Mouse (Mus musculus) kidney, adult 8-10 months (tissue): Measurements from ENCODE around the gene Gm1123.

Experiments
- DNase-seq, 2 experiments: peaks; one replicate each; pipeline ENCODE4 v3.0.0; 2022

Gm1123 gene

GRCm38 (mm10) chr9:99035575-99035974, at the start of gene Gm1123:
Gm1123 (minus strand) TSS chr9:99035715.
- DNase-seq = no peak

- DNase-seq = no peak
These were observed 46.2 kb upstream of the Gm1123 start for GRCm38 (mm10) chr9:99081718-99082117.

- no peak for DNase-seq
These were observed 45.8 kb upstream of the Gm1123 start for GRCm38 (mm10) chr9:99081308-99081707.

DNA sequence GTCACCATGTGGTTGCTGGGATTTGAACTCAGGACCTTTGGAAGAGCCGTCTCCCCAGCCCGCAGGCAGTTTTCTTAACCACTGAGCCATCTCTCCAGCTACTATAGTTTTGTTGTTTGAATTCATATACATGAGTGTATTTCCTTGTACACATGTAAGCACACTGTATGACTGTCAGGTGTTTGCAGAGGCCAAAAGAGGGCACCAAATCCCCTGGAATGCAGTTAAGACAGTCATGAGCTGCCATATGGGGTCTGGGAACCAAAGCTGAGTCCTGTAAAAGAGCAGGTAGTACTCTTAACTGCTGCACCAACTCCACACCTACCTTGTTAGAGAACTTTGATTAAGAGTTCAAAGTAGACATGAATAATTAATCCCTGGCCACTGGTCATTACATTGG, 45.1 kb upstream of the Gm1123 start:
- no peak for DNase-seq

DNA sequence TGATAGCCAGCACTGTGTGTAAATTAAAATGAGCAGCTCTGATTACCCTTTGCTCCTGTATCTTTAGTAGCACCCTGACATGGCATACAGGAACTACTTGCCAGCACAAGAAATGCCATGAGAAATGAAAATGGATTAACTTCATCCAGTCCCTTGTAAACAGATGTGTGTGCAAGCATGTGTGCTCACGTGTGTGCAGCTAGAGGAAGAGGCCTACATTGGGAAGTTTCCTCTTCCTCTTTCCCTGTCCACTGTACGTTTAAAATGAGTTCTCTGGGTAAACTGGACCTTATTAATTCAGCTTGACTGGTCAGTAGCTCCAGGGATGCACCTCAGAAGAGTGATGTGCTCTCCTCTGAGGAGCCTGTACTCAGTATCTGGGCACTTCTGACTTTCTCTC, 38.9 kb upstream of the Gm1123 start:
- no peak for DNase-seq

GRCm38 (mm10) chr9:99072538-99072937, 37.0 kb upstream of the Gm1123 start:
- DNase-seq = no peak

DNA sequence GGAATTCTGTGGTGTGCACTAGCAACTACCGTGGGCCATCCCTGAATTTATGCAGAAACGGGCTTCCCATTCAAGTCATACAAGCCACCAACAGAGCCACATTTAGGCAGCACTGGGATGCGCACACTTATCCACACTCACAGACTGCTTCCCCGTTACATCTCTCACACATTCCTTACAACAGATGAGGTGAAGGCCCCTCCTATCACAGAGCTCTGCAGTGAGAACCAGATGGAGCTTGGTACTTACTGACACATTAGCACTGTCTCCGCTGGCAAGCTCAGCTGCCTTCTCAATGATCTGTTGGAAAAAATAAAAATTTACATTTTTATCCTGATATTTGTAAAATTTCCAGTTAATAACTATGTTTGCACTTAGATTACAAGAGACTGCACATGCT, 29.8 kb upstream of the Gm1123 start:
- no peak for DNase-seq

GRCm38 (mm10) chr9:99064216-99064615, 28.7 kb upstream of the Gm1123 start:
- DNase-seq = no peak

DNA sequence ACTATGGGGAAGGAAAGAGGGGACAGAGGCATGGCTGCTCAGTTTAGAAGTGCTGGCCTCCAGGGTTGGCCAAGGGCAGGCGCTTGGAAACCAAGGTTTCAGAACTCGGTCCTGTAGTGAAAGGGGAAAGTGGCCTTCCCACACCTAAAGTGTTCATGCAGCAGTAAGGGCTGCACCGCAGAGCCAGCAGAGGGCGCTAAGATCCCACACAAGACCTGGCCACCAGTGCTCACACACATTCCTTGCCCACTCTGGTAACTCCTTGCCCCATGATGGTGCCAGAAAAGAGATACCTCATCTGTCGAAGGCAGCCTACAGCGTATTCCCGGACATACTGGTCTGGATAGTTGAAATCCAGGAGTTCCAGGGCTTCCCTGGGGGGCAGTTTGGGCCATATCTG, 27.0 kb upstream of the Gm1123 start:
- peak; percentile 49 to 78 for DNase-seq

- no peak for DNase-seq
These were observed 22.2 kb upstream of the Gm1123 start for GRCm38 (mm10) chr9:99057751-99058150.

DNA sequence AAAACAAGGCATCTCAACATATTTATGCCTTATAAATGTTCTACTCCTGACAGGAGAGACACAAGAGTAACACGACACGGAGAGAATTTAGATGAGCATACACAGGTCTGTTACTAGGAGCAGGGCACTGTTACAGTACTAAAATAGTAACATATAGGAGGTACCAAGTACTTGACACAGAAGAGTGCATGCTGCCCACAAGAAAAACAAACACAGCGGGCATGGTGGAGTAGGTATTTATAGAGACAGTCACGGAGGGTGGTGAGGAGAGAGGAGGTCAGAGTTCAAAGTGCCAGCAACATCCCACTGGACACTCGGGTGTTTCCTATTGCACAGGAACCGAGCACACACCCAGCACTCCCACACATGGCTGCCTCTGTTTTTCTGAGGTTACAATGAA, 14.2 kb upstream of the Gm1123 start:
- DNase-seq = no peak

GRCm38 (mm10) chr9:99048724-99049250, 13.3 kb upstream of the Gm1123 start:
- peak in 1 of 2 experiments; percentile 5 for DNase-seq

DNA sequence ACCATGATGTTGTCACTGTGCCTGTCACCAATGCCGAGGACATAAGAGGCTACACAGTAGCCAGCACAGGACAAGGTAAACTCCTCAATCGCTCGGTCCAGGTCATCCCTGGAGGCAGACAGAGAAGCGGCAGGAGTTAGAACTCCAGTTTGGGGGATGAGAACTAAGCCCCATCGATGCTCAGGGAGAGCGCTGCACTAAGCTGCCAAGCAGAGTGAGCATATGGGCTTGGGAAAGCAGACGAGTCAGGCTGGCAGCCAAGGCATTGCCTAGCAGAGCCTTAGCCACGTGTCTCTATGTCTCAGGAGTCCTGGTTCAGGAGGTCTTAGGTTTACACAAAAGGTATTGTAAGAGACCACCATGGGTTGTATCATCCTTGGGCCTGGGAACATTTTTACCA, 9.2 kb upstream of the Gm1123 start:
- DNase-seq = no peak

- DNase-seq = no peak
These were observed 7.1 kb upstream of the Gm1123 start for GRCm38 (mm10) chr9:99042641-99043040.

- no peak for DNase-seq
These were observed 6.5 kb upstream of the Gm1123 start for GRCm38 (mm10) chr9:99041994-99042393.

GRCm38 (mm10) chr9:99034111-99034510, 1.4 kb downstream of the Gm1123 start:
- no peak for DNase-seq

DNA sequence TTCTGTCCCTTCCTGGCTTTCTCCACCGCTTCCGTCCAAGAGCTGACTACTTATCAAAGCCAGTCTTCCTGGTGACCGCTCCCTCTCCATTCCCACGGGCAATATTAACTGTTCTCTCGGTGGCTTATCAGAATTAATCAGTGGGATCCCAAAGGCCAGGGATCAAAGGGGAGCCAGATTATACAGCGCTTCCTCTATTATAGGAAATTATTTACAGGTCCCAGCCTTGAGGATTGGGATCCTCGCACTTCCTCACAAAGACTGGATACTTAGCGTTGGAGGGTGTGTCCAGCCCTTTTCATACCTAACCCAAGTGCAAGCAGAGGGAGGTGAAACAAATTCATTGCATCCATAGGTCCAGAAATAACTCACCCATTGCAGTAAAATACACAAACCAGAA, 3.5 kb downstream of the Gm1123 start:
- DNase-seq = no peak

DNA sequence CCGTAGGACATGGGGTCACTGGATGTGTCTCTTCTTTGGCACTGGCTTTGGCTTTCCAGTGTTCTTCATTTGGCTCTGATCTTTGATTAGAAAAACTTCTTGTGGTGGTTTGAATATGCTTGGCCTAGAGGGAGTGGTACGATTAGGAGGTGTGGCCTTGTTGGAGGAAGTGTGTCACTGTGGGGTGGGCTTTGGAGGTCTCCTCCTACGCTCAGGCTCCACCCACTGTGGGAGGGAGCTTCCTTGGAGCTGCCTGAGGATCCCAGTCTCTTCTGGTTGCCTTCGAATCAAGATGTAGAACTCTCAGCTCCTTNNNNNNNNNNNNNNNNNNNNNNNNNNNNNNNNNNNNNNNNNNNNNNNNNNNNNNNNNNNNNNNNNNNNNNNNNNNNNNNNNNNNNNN, 13.8 kb downstream of the Gm1123 start:
- DNase-seq = no peak

- no peak for DNase-seq
These were observed 14.3 kb downstream of the Gm1123 start for GRCm38 (mm10) chr9:99021166-99021565.

- peak; percentile 48 to 65 for DNase-seq
These were observed 17.8 kb downstream of the Gm1123 start for GRCm38 (mm10) chr9:99017679-99018078.

GRCm38 (mm10) chr9:99016759-99017158, 18.8 kb downstream of the Gm1123 start:
- no peak for DNase-seq

DNA sequence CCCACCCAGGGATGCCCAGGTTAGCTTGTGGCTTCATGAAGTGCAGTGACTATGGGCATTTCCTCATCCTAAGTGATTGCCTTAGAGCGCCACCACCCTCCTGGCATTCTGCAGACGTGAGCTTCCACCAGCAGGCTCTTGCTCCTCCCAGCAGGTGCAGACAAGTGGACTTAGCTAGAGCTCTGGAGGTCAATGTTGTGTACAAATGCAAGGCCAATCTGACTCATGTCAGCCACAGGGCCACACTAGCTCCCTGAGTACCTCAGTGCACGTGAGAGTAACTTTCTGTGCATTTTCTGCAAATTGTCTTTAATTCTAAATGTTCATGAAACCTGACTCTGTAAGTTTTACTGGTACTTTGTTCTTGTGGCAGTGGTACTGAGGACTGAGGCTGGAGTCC, 19.2 kb downstream of the Gm1123 start:
- peak; percentile 4 to 12 for DNase-seq

- DNase-seq = no peak
These were observed 25.7 kb downstream of the Gm1123 start for GRCm38 (mm10) chr9:99009898-99010199.

- no peak for DNase-seq
These were observed 26.2 kb downstream of the Gm1123 start for GRCm38 (mm10) chr9:99009069-99009897.

DNA sequence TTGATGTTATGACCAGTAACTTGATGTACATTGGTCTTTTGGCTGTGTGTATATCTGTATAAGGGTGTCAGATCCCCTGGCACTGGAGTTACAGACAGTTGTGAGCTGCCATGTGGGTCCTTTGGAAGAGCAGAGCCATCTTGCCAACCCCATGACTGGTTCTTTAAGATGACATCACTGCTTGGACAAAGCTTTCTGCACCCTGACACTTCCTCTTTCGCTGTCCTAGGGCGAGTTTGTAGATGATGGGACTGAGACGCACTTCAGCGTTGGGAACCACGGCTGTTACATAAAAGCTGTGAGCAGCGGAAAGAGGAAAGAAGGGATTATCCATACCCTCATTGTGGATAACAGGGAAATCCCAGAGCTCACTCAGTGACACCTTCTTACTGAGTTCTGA, 34.2 kb downstream of the Gm1123 start:
- DNase-seq = no peak
